Mouse (Mus musculus): ENCODE results near the gene Brd3.

Brd3 gene

GRCm38 (mm10) chr2:27426855-27427457 is 80.5 kb downstream of the Brd3 start, which contains the start of gene Vav2:
Vav2 (minus strand) TSS chr2:27427033.
- peak; percentile 97 for DNase-seq (ENCODE audit: low read depth, low spot score)

GRCm38 (mm10) chr2:27426406-27426854 is 81.0 kb downstream of the Brd3 start:
- DNase-seq (ENCODE audit: low read depth, low spot score): no peak

GRCm38 (mm10) chr2:27425751-27426405 is 81.6 kb downstream of the Brd3 start:
- peak; percentile 54 for DNase-seq (ENCODE audit: low read depth, low spot score)

- no peak for DNase-seq (ENCODE audit: low read depth, low spot score)
These were observed 82.3 kb downstream of the Brd3 start for GRCm38 (mm10) chr2:27425161-27425611.

GRCm38 (mm10) chr2:27423596-27423995 is 83.9 kb downstream of the Brd3 start:
- DNase-seq (ENCODE audit: low read depth, low spot score): no peak

- no peak for DNase-seq (ENCODE audit: low read depth, low spot score)
These were observed 86.0 kb downstream of the Brd3 start for GRCm38 (mm10) chr2:27421293-27422068.

- DNase-seq (ENCODE audit: low read depth, low spot score): no peak
These were observed 88.8 kb downstream of the Brd3 start for GRCm38 (mm10) chr2:27418577-27419070.

- no peak for DNase-seq (ENCODE audit: low read depth, low spot score)
These were observed 89.8 kb downstream of the Brd3 start for GRCm38 (mm10) chr2:27417648-27418153.

- peak; percentile 49 for DNase-seq (ENCODE audit: low read depth, low spot score)
These were observed 91.0 kb downstream of the Brd3 start for GRCm38 (mm10) chr2:27416425-27416824.

GRCm38 (mm10) chr2:27415060-27415783 is 92.2 kb downstream of the Brd3 start:
- peak; percentile 60 for DNase-seq (ENCODE audit: low read depth, low spot score)

- no peak for DNase-seq (ENCODE audit: low read depth, low spot score)
These were observed 93.4 kb downstream of the Brd3 start for GRCm38 (mm10) chr2:27413936-27414657.

- DNase-seq (ENCODE audit: low read depth, low spot score): no peak
These were observed 93.9 kb downstream of the Brd3 start for GRCm38 (mm10) chr2:27413582-27413935.

GRCm38 (mm10) chr2:27412245-27412800 is 95.1 kb downstream of the Brd3 start:
- no peak for DNase-seq (ENCODE audit: low read depth, low spot score)

GRCm38 (mm10) chr2:27411688-27412174 is 95.7 kb downstream of the Brd3 start:
- peak; percentile 70 for DNase-seq (ENCODE audit: low read depth, low spot score)

- no peak for DNase-seq (ENCODE audit: low read depth, low spot score)
These were observed 96.8 kb downstream of the Brd3 start for GRCm38 (mm10) chr2:27410518-27411140.

- no peak for DNase-seq (ENCODE audit: low read depth, low spot score)
These were observed 99.3 kb downstream of the Brd3 start for GRCm38 (mm10) chr2:27408194-27408593.

GRCm38 (mm10) chr2:27406928-27407327 is 100.5 kb downstream of the Brd3 start:
- no peak for DNase-seq (ENCODE audit: low read depth, low spot score)

GRCm38 (mm10) chr2:27405094-27405884 is 102.2 kb downstream of the Brd3 start:
- DNase-seq (ENCODE audit: low read depth, low spot score): peak; percentile 47
